Mouse (Mus musculus) liver, embryonic 16.5 days (tissue): ENCODE data around the gene Ppm1e. TPM values are rescaled to one million over a fixed set of nuclear protein-coding genes. Genes with fewer than 3 reads are reported as not detected.

Experiments
- ATAC-seq: fragments of 200-750 bp; cut with Nextera tagmentation; 2 replicates; pipeline ENCODE4 v1.8.0; 2017; ENCODE audit warnings: low read depth, mild to moderate bottlenecking, moderate number of reproducible peaks, moderate library complexity
- H3K27ac ChIP-seq: fragments of 300-500 bp; sonication (generic); 2 replicates; pipeline ENCODE4 v1.5.1; 2014; ENCODE audit warnings: mild to moderate bottlenecking, low read length
- H3K27me3 ChIP-seq: fragments of 300-500 bp; sonication (generic); 2 replicates; pipeline ENCODE4 v1.6.1; 2014; ENCODE audit warnings: low read depth, low read length, mixed read lengths; ENCODE audit not compliant: control insufficient read depth, insufficient read depth
- H3K36me3 ChIP-seq: fragments of 300-500 bp; sonication (generic); 2 replicates; pipeline ENCODE4 v1.6.1; 2014; ENCODE audit warnings: mild to moderate bottlenecking; ENCODE audit not compliant: control insufficient read depth, insufficient read depth
- H3K4me1 ChIP-seq: fragments of 300-500 bp; sonication (generic); 2 replicates; pipeline ENCODE4 v1.6.1; 2014; ENCODE audit warnings: low read depth, low read length, mixed read lengths; ENCODE audit not compliant: control insufficient read depth
- H3K4me2 ChIP-seq: fragments of 300-500 bp; sonication (generic); 2 replicates; pipeline ENCODE4 v1.6.1; 2014; ENCODE audit warnings: low read depth, low read length, mixed read lengths
- H3K4me3 ChIP-seq: fragments of 300-500 bp; sonication (generic); 2 replicates; pipeline ENCODE4 v1.5.1; 2014; ENCODE audit warnings: low read depth, mild to moderate bottlenecking, low read length
- H3K9ac ChIP-seq: fragments of 300-500 bp; sonication (generic); 2 replicates; pipeline ENCODE4 v1.6.1; 2014; ENCODE audit warnings: low read depth, low read length
- H3K9me3 ChIP-seq: fragments of 300-500 bp; sonication (generic); replicated peaks from 2 replicates; pipeline ENCODE4 v1.6.1; 2016; ENCODE audit warnings: low read length; ENCODE audit not compliant: control insufficient read depth
- WGBS: fragments of 180-500 bp; shearing (Covaris S2); extraction: QIAGEN DNeasy Blood & Tissue Kit; methylation state at CpG from one replicate; pipeline ENCODE4 v1.1.7; 2014; ENCODE audit not compliant: insufficient replicate concordance; 5-methylcytosine and 5-hydroxymethylcytosine counted together
- polyA plus RNA-seq: library from polyadenylated mRNA; unstranded; fragments of >200 nt; fragmentation: Nextera tagmentation; extraction: Ambion mirVana; gene quantifications from 2 replicates; pipeline ENCODE4 v1.2.1, GENCODE M21; 2015

Gene Ppm1e
- polyA plus RNA-seq, 1 experiment from 2014 or later, result 1.6 TPM

GRCm38 (mm10) chr11:87247494-87247866, 111.3 kb downstream of the Ppm1e start:
- no peak overlapping the region for H3K4me3 ChIP-seq
- H3K4me1 ChIP-seq, result no peaks in the 10 kb centered on the region
- no peaks in the 10 kb centered on the region for H3K9me3 ChIP-seq
- no peaks in the 10 kb centered on the region for H3K27me3 ChIP-seq
- no peak for ATAC-seq
- 81% methylated on average over 5 of the region's 5 CpGs for WGBS
- no peak overlapping the region for H3K9ac ChIP-seq
- no peaks in the 10 kb centered on the region for H3K36me3 ChIP-seq
- H3K27ac ChIP-seq, result no peak overlapping the region
- no peak overlapping the region for H3K4me2 ChIP-seq

DNA sequence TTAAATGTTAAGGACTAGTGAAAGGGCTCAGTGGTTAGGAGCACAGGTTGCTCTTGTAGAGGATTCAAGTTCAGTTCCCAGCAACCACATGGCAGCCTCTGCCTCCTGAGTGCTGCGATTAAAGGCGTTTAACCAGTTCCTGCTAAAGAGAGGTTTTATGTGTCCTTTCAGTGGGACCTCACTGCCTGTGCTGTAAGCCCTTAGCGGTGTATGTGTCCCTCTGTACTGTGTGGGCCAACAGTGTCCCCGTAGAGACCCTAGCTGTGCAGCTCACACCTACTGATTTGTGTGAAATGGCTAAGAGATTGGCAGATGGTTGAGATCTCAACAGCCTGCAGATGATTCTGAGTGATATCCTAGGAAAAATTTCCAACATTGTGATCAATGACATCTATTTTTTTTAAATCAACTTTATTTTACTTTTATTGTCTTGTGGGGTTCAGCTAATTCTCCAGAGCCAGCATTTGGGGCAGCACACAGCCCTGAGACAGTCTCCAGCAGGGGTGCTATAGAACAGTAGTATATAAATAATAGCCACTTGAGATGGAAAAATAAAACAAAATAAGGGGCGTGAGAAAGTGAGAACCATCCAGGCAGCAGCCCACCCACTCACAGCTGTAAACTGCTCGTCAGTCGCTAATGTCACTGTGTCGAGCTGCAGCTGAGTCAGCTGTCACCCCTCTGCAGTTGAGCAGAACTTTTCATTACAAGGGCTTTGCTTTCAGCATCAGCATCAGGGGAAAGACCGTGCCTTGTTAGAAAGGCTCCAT, 111.9 kb downstream of the Ppm1e start:
- Histone ChIP-seq H3K4me3 (no peak overlapping the region), H3K4me2 (no peak overlapping the region), H3K36me3 (no peaks in the 10 kb centered on the region), H3K27me3 (no peaks in the 10 kb centered on the region), H3K9ac (no peak overlapping the region), H3K4me1 (no peaks in the 10 kb centered on the region), H3K9me3 (no peaks in the 10 kb centered on the region), H3K27ac (no peak overlapping the region)
- 75% methylated on average over 9 of the region's 9 CpGs for WGBS
- ATAC-seq, result no peak

DNA sequence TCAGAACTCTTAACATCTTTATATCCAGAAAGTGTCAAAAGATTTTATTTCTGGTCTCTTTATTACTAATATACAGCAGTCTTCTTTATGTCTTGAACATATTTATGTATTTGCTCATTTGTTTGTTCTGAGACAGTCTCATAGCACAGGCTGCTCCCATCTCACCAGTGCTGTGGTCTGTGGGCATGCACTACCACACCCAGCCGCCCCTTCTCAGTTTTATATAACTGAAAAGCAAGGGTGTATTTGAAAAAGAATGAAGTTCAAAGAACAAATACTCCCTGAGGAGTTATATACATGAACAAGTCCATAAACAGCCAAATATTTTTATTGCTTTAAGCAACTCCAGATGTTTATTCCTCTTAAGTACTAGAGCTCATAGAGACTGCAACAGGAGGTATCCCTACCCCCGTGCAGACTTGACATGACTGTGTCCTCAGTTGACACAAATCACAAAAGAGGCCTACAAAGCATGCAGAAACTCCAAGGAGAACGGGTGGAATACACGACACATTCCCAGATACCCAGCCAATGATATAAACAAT, 112.6 kb downstream of the Ppm1e start:
- Histone ChIP-seq H3K36me3 (no peaks in the 10 kb centered on the region), H3K27ac (no peak overlapping the region), H3K4me2 (no peak overlapping the region), H3K27me3 (no peaks in the 10 kb centered on the region), H3K9ac (no peak overlapping the region), H3K4me1 (no peaks in the 10 kb centered on the region), H3K9me3 (no peaks in the 10 kb centered on the region), H3K4me3 (no peak overlapping the region)
- no peak for ATAC-seq
- WGBS, result 64% methylated on average over 4 of the region's 4 CpGs

- no peak for ATAC-seq
- H3K36me3 ChIP-seq, result no peaks in the 10 kb centered on the region
- H3K4me1 ChIP-seq, result no peaks in the 10 kb centered on the region
- no peaks in the 10 kb centered on the region for H3K27me3 ChIP-seq
- no peak overlapping the region for H3K27ac ChIP-seq
- H3K9ac ChIP-seq, result no peak overlapping the region
- whole genome bisulfite sequencing, result 34% methylated on average over 9 of the region's 9 CpGs
- no peak overlapping the region for H3K4me2 ChIP-seq
- H3K4me3 ChIP-seq, result no peak overlapping the region
- no peaks in the 10 kb centered on the region for H3K9me3 ChIP-seq
These were observed 113.5 kb downstream of the Ppm1e start for GRCm38 (mm10) chr11:87245171-87245840.

GRCm38 (mm10) chr11:87241256-87241655, 117.6 kb downstream of the Ppm1e start:
- Histone ChIP-seq H3K9me3 (no peaks in the 10 kb centered on the region), H3K27ac (no peak overlapping the region), H3K4me3 (no peak overlapping the region), H3K36me3 (no peaks in the 10 kb centered on the region), H3K4me1 (no peaks in the 10 kb centered on the region), H3K4me2 (no peak overlapping the region), H3K9ac (no peak overlapping the region), H3K27me3 (no peaks in the 10 kb centered on the region)
- no peak for ATAC-seq
- WGBS, result 75% methylated on average over 7 of the region's 7 CpGs

- H3K27me3 ChIP-seq, result no peaks in the 10 kb centered on the region
- no peak overlapping the region for H3K4me2 ChIP-seq
- no peak overlapping the region for H3K9ac ChIP-seq
- no peaks in the 10 kb centered on the region for H3K9me3 ChIP-seq
- WGBS, result 80% methylated on average over 4 of the region's 4 CpGs
- no peaks in the 10 kb centered on the region for H3K36me3 ChIP-seq
- ATAC-seq, result no peak
- no peak overlapping the region for H3K4me3 ChIP-seq
- H3K4me1 ChIP-seq, result no peaks in the 10 kb centered on the region
- H3K27ac ChIP-seq, result no peak overlapping the region
These were observed 118.0 kb downstream of the Ppm1e start for GRCm38 (mm10) chr11:87240833-87241215.

DNA sequence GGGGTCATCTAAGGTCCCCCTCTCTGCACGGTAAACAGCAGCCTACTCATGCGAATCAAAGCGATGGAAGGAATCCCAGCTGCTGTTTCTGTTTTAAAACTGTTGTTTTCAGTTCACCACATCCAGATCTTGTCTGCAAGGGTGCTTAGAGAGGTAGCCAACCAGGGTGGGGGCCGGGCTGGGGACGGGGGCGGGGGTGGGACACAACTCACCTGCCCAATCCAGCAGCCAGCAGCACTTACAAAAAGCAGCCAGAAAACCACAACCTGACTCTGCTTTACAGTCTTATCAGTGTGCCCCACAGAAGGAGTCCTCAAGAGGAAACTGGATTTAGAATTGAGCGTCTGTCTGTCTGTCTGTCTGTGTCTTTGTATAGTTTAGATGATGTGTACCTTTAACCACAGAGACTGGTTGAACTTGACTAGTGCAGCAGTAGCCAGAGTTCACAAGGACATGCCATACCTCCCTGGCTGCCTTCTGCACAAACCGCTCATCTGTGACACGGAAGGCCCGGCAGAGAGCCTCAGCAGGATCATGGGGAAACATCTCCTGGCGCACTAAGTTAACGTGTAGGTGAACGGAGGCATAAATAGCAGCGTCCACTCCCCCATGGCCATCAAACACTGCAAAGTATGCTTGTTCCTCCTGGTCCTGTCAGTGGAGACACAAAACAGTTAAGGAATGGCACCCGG, 118.5 kb downstream of the Ppm1e start:
- WGBS, result 77% methylated on average over 15 of the region's 15 CpGs
- no peaks in the 10 kb centered on the region for H3K9me3 ChIP-seq
- no peak overlapping the region for H3K27ac ChIP-seq
- H3K9ac ChIP-seq, result no peak overlapping the region
- H3K27me3 ChIP-seq, result no peaks in the 10 kb centered on the region
- H3K4me3 ChIP-seq, result no peak overlapping the region
- ATAC-seq, result no peak
- no peaks in the 10 kb centered on the region for H3K36me3 ChIP-seq
- no peaks in the 10 kb centered on the region for H3K4me1 ChIP-seq
- H3K4me2 ChIP-seq, result no peak overlapping the region

DNA sequence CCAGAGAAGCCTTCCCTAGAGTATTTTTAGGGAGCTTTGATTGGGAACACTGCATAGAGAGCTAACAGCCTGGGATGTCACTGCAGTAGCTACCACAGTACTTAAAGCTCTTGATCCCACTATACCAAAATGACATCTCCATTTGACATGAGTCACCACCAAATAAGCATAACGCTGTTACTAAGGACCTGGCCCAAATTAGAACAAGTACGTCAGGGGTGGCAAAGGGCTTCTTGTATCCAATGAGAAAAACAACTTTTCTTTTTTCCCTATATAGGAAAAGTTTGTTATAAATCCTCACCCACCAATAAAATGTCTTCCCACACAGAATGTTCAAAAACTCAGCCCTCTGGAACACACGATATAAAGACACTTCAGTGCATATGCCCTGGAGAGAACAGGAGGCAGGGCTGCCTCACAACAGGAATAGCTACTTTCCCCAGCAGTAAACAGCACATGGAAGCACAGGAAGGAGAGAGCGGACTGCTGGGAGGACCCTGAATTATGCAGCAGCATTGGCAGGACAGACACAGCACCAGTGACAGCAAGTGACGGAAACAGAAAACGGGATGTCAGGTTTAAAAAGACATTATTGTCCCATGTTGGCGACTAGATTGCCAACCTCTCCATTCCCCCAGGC, 119.8 kb downstream of the Ppm1e start:
- no peak overlapping the region for H3K4me3 ChIP-seq
- no peak overlapping the region for H3K4me2 ChIP-seq
- no peaks in the 10 kb centered on the region for H3K27me3 ChIP-seq
- no peaks in the 10 kb centered on the region for H3K36me3 ChIP-seq
- no peak for ATAC-seq
- no peaks in the 10 kb centered on the region for H3K4me1 ChIP-seq
- no peak overlapping the region for H3K9ac ChIP-seq
- WGBS, result 81% methylated on average over 7 of the region's 7 CpGs
- no peak overlapping the region for H3K27ac ChIP-seq
- no peaks in the 10 kb centered on the region for H3K9me3 ChIP-seq
